Mouse (Mus musculus) midbrain, embryonic 11.5 days (tissue): ENCODE results near the gene Acot9. TPM values are rescaled to one million over a fixed set of nuclear protein-coding genes. Genes with fewer than 3 reads are reported as not detected.

Source experiments
- ATAC-seq: fragments of 200-750 bp; cut with Nextera tagmentation; 2 replicates; pipeline ENCODE4 v1.8.0; 2017; ENCODE audit warnings: moderate TSS enrichment, moderate library complexity; ENCODE audit not compliant: low FRiP score
- DNase-seq: peaks from one replicate; pipeline ENCODE4 v3.0.0; 2015; ENCODE audit warnings: low spot score; ENCODE audit errors: missing footprints
- H3K27ac ChIP-seq: fragments of 300-500 bp; sonication (generic); 2 replicates; pipeline ENCODE4 v1.5.1; 2014; ENCODE audit warnings: low read depth, low read length
- H3K27me3 ChIP-seq: fragments of 300-500 bp; sonication (generic); 2 replicates; pipeline ENCODE4 v1.6.1; 2014; ENCODE audit warnings: mild to moderate bottlenecking, low read length, moderate library complexity, mixed read lengths; ENCODE audit not compliant: control insufficient read depth, insufficient read depth
- H3K36me3 ChIP-seq: fragments of 300-500 bp; sonication (generic); 2 replicates; pipeline ENCODE4 v1.6.1; 2014; ENCODE audit warnings: mild to moderate bottlenecking, low read length, moderate library complexity, mixed read lengths; ENCODE audit not compliant: control insufficient read depth, insufficient read depth
- H3K4me1 ChIP-seq: fragments of 300-500 bp; sonication (generic); 2 replicates; pipeline ENCODE4 v1.6.1; 2014; ENCODE audit warnings: low read length; ENCODE audit not compliant: control insufficient read depth, insufficient read depth
- H3K4me2 ChIP-seq: fragments of 300-500 bp; sonication (generic); 2 replicates; pipeline ENCODE4 v1.6.1; 2014; ENCODE audit warnings: mild to moderate bottlenecking, moderate library complexity
- H3K4me3 ChIP-seq: fragments of 300-500 bp; sonication (generic); 2 replicates; pipeline ENCODE4 v1.5.1; 2014; ENCODE audit warnings: low read depth, low read length
- H3K9ac ChIP-seq: fragments of 300-500 bp; sonication (generic); 2 replicates; pipeline ENCODE4 v1.6.1; 2014; ENCODE audit warnings: low read length
- H3K9me3 ChIP-seq: fragments of 300-500 bp; sonication (generic); 2 replicates; pipeline ENCODE4 v1.6.1; 2016; ENCODE audit warnings: low read length; ENCODE audit not compliant: control insufficient read depth
- whole genome bisulfite sequencing: fragments of 180-500 bp; shearing (Covaris S2); extraction: QIAGEN DNeasy Blood & Tissue Kit; methylation state at CpG from one replicate; pipeline ENCODE4 v1.1.7; 2014; 5-methylcytosine and 5-hydroxymethylcytosine counted together
- polyA plus RNA-seq: library from polyadenylated mRNA; unstranded; fragments of >200 nt; fragmentation: Nextera tagmentation; extraction: Ambion mirVana; gene quantifications from 2 replicates; pipeline ENCODE4 v1.2.1, GENCODE M21; 2014

Acot9 gene
- polyA plus RNA-seq, 1 experiment from 2014 or later, result 23.6 TPM

DNA sequence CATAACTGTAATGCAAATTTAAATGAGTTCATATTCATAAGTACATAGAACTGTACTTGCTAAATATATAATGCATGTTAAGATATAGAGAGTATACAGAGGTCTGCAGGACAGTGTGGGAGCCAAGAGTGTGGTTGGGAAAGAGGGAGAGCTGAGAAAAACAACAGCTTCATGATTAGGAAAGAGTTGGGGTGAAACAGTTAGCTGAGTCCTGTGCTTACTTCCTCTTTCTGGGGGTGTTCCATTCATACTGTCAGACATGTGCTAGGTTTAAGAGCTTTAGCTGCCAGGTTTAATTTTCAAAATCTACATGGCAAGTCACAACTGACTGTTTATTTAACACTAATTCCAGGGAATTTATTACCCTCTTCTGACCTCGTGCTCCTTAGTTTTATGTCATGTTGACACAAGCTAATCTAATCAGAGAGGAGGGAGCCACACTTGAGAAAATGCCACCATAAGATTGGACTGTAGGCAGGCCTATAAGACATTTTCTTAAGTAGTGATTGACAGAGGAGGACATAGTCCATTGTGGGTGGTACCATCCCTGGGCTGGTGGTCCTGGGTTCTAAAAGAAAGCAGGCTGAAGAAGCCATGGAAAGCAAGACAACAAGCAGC, 18.3 kb downstream of the Acot9 start:
- no peaks in the 10 kb centered on the region for H3K36me3 ChIP-seq
- H3K9me3 ChIP-seq, result no peaks in the 10 kb centered on the region
- no peak overlapping the region for H3K4me3 ChIP-seq
- no peak overlapping the region for H3K27ac ChIP-seq
- no peaks in the 10 kb centered on the region for H3K27me3 ChIP-seq
- 52% methylated on average over 1 of the region's 1 CpGs for WGBS
- no peak for DNase-seq
- no peak for ATAC-seq
- no peak overlapping the region for H3K9ac ChIP-seq
- H3K4me1 ChIP-seq, result no peaks in the 10 kb centered on the region
- H3K4me2 ChIP-seq, result no peak overlapping the region

DNA sequence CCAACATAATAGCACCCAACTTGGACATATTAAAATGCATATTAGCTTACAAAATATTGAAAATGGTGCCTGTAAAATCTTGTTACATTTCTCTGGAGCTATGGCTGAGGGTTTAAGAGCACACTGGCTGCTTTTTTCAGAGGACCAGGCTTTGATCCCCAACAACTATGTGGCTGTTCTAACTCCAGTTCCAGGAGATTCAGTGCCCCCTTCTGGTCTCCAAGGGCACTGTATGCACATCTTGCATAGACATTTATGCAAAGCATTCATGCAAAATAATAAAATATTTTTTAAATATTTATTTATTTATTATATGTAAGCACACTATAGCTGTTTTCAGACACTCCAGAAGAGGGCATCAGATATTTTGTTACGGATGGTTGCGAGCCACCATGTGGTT, 44.1 kb downstream of the Acot9 start:
- no peak overlapping the region for H3K27ac ChIP-seq
- ATAC-seq, result no peak

GRCm38 (mm10) chrX:155318005-155318404, 55.8 kb downstream of the Acot9 start:
- DNase-seq, result peak; percentile 89
- H3K9ac ChIP-seq, result no peak overlapping the region
- ATAC-seq, result peak; percentile 73
- H3K4me3 ChIP-seq, result no peak overlapping the region
- H3K27ac ChIP-seq, result no peak overlapping the region
- H3K4me2 ChIP-seq, result no peak overlapping the region
- H3K9me3 ChIP-seq, result no peaks in the 10 kb centered on the region
- H3K36me3 ChIP-seq, result no peaks in the 10 kb centered on the region
- H3K27me3 ChIP-seq, result no peaks in the 10 kb centered on the region
- H3K4me1 ChIP-seq, result no peaks in the 10 kb centered on the region
- WGBS, result 53% methylated on average over 4 of the region's 4 CpGs

More for the DNA sequence above, 44.1 kb downstream of the Acot9 start:
- Histone ChIP-seq H3K4me1 (no peaks in the 10 kb centered on the region), H3K27me3 (no peaks in the 10 kb centered on the region), H3K4me2 (no peak overlapping the region), H3K36me3 (no peaks in the 10 kb centered on the region), H3K9me3 (no peaks in the 10 kb centered on the region), H3K4me3 (no peak overlapping the region), H3K9ac (no peak overlapping the region)
- 100% methylated on average over 2 of the region's 2 CpGs for WGBS
- no peak for DNase-seq

DNA sequence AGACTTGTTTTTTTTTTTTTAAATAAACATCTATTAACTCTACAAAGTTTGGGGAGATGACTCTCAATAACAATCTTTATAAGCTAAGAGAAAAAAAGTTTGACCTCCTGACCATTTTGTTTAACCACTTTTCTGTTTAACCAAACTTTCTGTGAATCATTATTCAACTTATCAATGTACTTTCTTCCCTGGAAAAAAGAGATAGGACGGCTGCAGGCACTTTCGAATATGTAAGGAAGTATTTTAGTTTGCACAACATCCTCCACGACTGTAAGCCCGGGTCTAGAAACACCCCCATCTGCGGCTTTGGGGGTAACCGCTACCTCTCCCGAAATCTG, 75.3 kb downstream of the Acot9 start:
- no peaks in the 10 kb centered on the region for H3K4me1 ChIP-seq
- H3K27me3 ChIP-seq, result no peaks in the 10 kb centered on the region
- WGBS, result 23% methylated on average over 7 of the region's 7 CpGs
- peak overlapping the region; percentile 65; the same call in 1 of the 2 replicates for H3K27ac ChIP-seq
- peak; percentile 86 for DNase-seq
- peak overlapping the region; percentile 53 for H3K4me3 ChIP-seq
- peak overlapping the region; percentile 41 for H3K4me2 ChIP-seq
- H3K9me3 ChIP-seq, result no peaks in the 10 kb centered on the region
- H3K36me3 ChIP-seq, result no peaks in the 10 kb centered on the region
- H3K9ac ChIP-seq, result peak overlapping the region; percentile 75
- no peak for ATAC-seq

GRCm38 (mm10) chrX:155337905-155338721, 75.9 kb downstream of the Acot9 start:
- Histone ChIP-seq H3K27me3 (no peaks in the 10 kb centered on the region), H3K9me3 (no peaks in the 10 kb centered on the region), H3K9ac (peak overlapping the region; percentile 75), H3K4me2 (peak overlapping the region; percentile 41), H3K27ac (peak overlapping the region; percentile 65), H3K4me1 (no peaks in the 10 kb centered on the region), H3K4me3 (peak overlapping the region; percentile 53), H3K36me3 (no peaks in the 10 kb centered on the region)
- peak; percentile 99 for ATAC-seq
- peak; percentile 95 for DNase-seq
- WGBS, result 16% methylated on average over 40 of the region's 49 CpGs

DNA sequence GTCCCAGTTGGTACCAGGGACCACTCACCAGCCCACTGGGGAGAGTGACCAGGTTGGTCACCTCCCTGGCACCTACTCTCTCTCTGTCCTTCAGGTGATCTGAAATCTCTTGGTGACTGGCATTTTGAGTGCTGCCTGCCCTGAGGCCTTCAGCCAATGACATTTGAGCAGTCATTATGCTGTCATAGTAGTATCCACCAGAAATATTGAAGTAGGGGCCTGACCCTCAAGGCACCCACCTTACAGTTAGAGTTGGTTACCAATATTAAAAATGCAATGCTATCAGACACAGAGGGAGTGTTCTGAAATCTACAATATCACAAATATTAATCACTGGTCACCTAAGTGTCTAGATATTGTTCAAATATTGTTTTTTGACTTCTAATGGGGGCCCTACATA, 78.4 kb downstream of the Acot9 start, which contains the start of gene Prdx4:
Gene Prdx4 (minus strand): TSS at position 101 of the 400 bp plus-strand sequence.
- Histone ChIP-seq H3K9me3 (no peaks in the 10 kb centered on the region), H3K4me3 (no peak within 1 kb of the TSS), H3K9ac (no peak within 1 kb of the TSS), H3K27ac (no peak within 1 kb of the TSS), H3K4me2 (no peak within 1 kb of the TSS), H3K36me3 (no peaks in the 10 kb centered on the region), H3K27me3 (no peaks in the 10 kb centered on the region), H3K4me1 (no peaks in the 10 kb centered on the region)
- DNase-seq (no peak), ATAC-seq (no peak)

GRCm38 (mm10) chrX:155346249-155346648, 84.0 kb downstream of the Acot9 start:
- Histone ChIP-seq H3K27ac (no peak overlapping the region), H3K4me2 (no peak overlapping the region), H3K9me3 (no peaks in the 10 kb centered on the region), H3K4me1 (no peaks in the 10 kb centered on the region), H3K4me3 (no peak overlapping the region), H3K27me3 (no peaks in the 10 kb centered on the region), H3K9ac (no peak overlapping the region), H3K36me3 (no peaks in the 10 kb centered on the region)
- DNase-seq (no peak), ATAC-seq (no peak)
- WGBS, result 93% methylated on average over 2 of the region's 2 CpGs

Other genes with a start within 250 kb of the Acot9 start
- gene Magea5, start 199.3 kb upstream of the Acot9 start, polyA plus RNA-seq, result not detected in 2 replicates
- not detected in 2 replicates for gene Magea1, start 172.7 kb upstream of the Acot9 start, polyA plus RNA-seq
- not detected in 2 replicates for gene Magea2, start 168.8 kb upstream of the Acot9 start, polyA plus RNA-seq
- not detected in 2 replicates for gene Cldn34b2, start 134.0 kb upstream of the Acot9 start, polyA plus RNA-seq
- gene Sat1, start 46.0 kb upstream of the Acot9 start, polyA plus RNA-seq, result 83.3 and 87.5 TPM in 2 replicates
- 271 and 282 TPM in 2 replicates for gene Prdx4, start 78.3 kb downstream of the Acot9 start, polyA plus RNA-seq